22 mouse cellular contexts compared by ENCODE assay signal in the genomic region with DNA sequence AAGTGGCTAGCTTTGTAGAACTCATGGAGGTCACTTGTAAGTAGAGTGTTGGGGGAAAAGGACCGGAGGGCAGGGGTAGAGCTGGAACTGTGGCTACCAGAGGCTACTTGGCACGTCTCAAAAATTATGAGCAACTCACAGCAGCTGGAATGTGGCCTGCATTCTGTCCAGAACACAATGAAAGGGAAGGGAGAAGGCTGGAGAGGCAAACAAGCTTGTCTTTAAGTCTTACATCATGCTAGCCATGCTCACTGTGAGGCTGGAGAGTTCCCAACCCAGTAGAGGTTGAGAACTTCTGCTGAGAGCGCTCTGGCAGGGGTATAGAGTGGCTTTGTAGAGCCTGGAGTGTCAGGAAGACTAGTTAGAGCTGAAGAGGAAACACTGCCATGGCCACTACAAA. TPM values are rescaled to one million over a fixed set of nuclear protein-coding genes. Genes with fewer than 3 reads are reported as not detected.
DNase-seq lines count a peak whose midpoint lies in the region; ATAC-seq lines count a peak whose summit lies in the region.
"Had no signal": no experiment of that assay in that cellular context is flagged by ENCODE, and none has a peak within 500 bp of the region (broad histone marks: within the 10 kb centered on the region; RNA-seq: fewer than 3 reads in every experiment).

No protein-coding gene starts in this region.

- ATAC-seq in heart, embryonic 11.5 days (replicated peaks; ENCODE audit: insufficient number of reproducible peaks, low FRiP score, low TSS enrichment): no peak
- no peak for ATAC-seq in lung, embryonic 16.5 days (ENCODE audit: low read depth)
- ATAC-seq: activated CD4-positive, CD25-positive, alpha-beta regulatory T cell, adult 4 months; CD4-positive, CD25-positive, alpha-beta regulatory T cell, adult 4 months; intestine, embryonic 15.5 days; Patski had no signal

- no peak overlapping the region for H3K4me3 ChIP-seq in heart, embryonic 11.5 days (ENCODE audit: low read depth, low read length)
- no peak overlapping the region for H3K4me3 ChIP-seq in lung, embryonic 16.5 days (ENCODE audit: low read length)
- H3K4me3 ChIP-seq: embryonic facial prominence, embryonic 10.5 days; heart, embryonic 15.5 days; hindbrain, embryonic 12.5 days; intestine, embryonic 15.5 days had no signal

- H3K27ac ChIP-seq in heart, embryonic 11.5 days (ENCODE audit: low read depth, low read length): no peak overlapping the region
- peak overlapping the region; percentile 64 for H3K27ac ChIP-seq in lung, embryonic 16.5 days (ENCODE audit: low read length)
- H3K27ac ChIP-seq: embryonic facial prominence, embryonic 10.5 days; hindbrain, embryonic 12.5 days; intestine, embryonic 15.5 days had no signal

- H3K4me1 ChIP-seq in heart, embryonic 11.5 days (ENCODE audit: control insufficient read depth, insufficient read depth, low read length): no peaks in the 10 kb centered on the region
- peaks cover 10% of the 10 kb centered on the region for H3K4me1 ChIP-seq in lung, embryonic 16.5 days (replicated peaks; ENCODE audit: control insufficient read depth, insufficient read depth, low read length)
- H3K4me1 ChIP-seq: hindbrain, embryonic 12.5 days; intestine, embryonic 15.5 days had no signal

- H3K27me3 ChIP-seq in heart, embryonic 11.5 days (ENCODE audit: control insufficient read depth, insufficient read depth, low read length): no peaks in the 10 kb centered on the region
- H3K27me3 ChIP-seq in lung, embryonic 16.5 days (ENCODE audit: control insufficient read depth, insufficient read depth, low read depth, low read length): no peaks in the 10 kb centered on the region
- H3K27me3 ChIP-seq: heart, embryonic 15.5 days; hindbrain, embryonic 12.5 days; intestine, embryonic 15.5 days; Patski had no signal

- H3K9ac ChIP-seq in heart, embryonic 11.5 days (ENCODE audit: low read depth, low read length): no peak overlapping the region
- no peak overlapping the region for H3K9ac ChIP-seq in lung, embryonic 16.5 days (ENCODE audit: low read length)
- H3K9ac ChIP-seq: heart, embryonic 15.5 days; hindbrain, embryonic 12.5 days; intestine, embryonic 15.5 days had no signal

- DNase-seq in heart, adult 18-20 months: peak; percentile 28 to 39
- no peak for DNase-seq in lung, postnatal 4 days
- DNase-seq in 3T3-L1 (ENCODE audit: low read depth, low spot score) (peak; percentile 52), adipocyte (ENCODE audit: low spot score) (peak; percentile 91)
- DNase-seq in natural killer cell, adult 2 months (ENCODE audit: low spot score in 2 of 2): no peak
- DNase-seq: adrenal gland, adult 2 months; adrenal gland, postnatal 25 days; B cell, adult 2 months; cerebellum, adult 2 months; cerebellum, postnatal 10 days; heart, postnatal 36 days; kidney, adult 18-20 months had no signal

- H3K4me2 ChIP-seq in heart, embryonic 11.5 days: no peak overlapping the region
- no peak overlapping the region for H3K4me2 ChIP-seq in lung, embryonic 16.5 days (ENCODE audit: low read depth, low read length)
- H3K4me2 ChIP-seq: heart, embryonic 15.5 days; hindbrain, embryonic 12.5 days; intestine, embryonic 15.5 days had no signal

- no peaks in the 10 kb centered on the region for H3K36me3 ChIP-seq in heart, embryonic 11.5 days (ENCODE audit: control insufficient read depth, insufficient read depth, low read length)
- H3K36me3 ChIP-seq in lung, embryonic 16.5 days (ENCODE audit: control insufficient read depth, insufficient read depth, low read length): no peaks in the 10 kb centered on the region
- H3K36me3 ChIP-seq: embryonic facial prominence, embryonic 10.5 days; G1E; heart, embryonic 15.5 days; hindbrain, embryonic 12.5 days; intestine, embryonic 15.5 days had no signal

- 80% methylated on average over 3 of the region's 3 CpGs for WGBS in heart, embryonic 11.5 days (ENCODE audit: insufficient replicate concordance)
- WGBS in lung, embryonic 16.5 days: 71% methylated on average over 3 of the region's 3 CpGs

- no peaks in the 10 kb centered on the region for H3K9me3 ChIP-seq in heart, embryonic 11.5 days (replicated peaks; ENCODE audit: control insufficient read depth, low read length)
- no peaks in the 10 kb centered on the region for H3K9me3 ChIP-seq in lung, embryonic 16.5 days (ENCODE audit: control insufficient read depth, low read length)
- H3K9me3 ChIP-seq: embryonic facial prominence, embryonic 10.5 days; G1E; heart, embryonic 15.5 days; hindbrain, embryonic 12.5 days; intestine, embryonic 15.5 days had no signal

RNA-seq across cellular contexts. Expression of a gene that starts 22.1 kb away (rescaled TPM):
- total RNA-seq in heart, adult 18-20 months (2021): 10 to 100 TPM; 12.0 to 17.3 TPM
- 27.8 TPM in 2 replicates for polyA plus RNA-seq in heart, embryonic 11.5 days (2014; fragmentation: Nextera tagmentation; extraction: Ambion mirVana)
- 29.8 and 31.3 TPM in 2 replicates for polyA plus RNA-seq in lung, embryonic 16.5 days (2015; fragmentation: Nextera tagmentation; extraction: Ambion mirVana)

RNA-seq across cellular contexts. Expression of a gene that starts 22.4 kb away (rescaled TPM):
- total RNA-seq in heart, adult 18-20 months (2021): 10 to 100 TPM; 34.0 to 37.3 TPM
- polyA plus RNA-seq in heart, embryonic 11.5 days (2014; fragmentation: Nextera tagmentation; extraction: Ambion mirVana): 8.2 and 13.2 TPM in 2 replicates
- polyA plus RNA-seq in lung, embryonic 16.5 days (2015; fragmentation: Nextera tagmentation; extraction: Ambion mirVana): 5.1 and 5.2 TPM in 2 replicates

RNA-seq across cellular contexts. Expression of a gene that starts 49.5 kb away (rescaled TPM):
- 10 to 100 TPM in 1 of 2 experiments, 1 to 10 TPM in 1; 5.3 to 12.0 TPM for total RNA-seq in heart, adult 18-20 months (2021)
- 1.4 and 1.5 TPM in 2 replicates for polyA plus RNA-seq in heart, embryonic 11.5 days (2014; fragmentation: Nextera tagmentation; extraction: Ambion mirVana)
- polyA plus RNA-seq in lung, embryonic 16.5 days (2015; fragmentation: Nextera tagmentation; extraction: Ambion mirVana): 2.8 and 3.1 TPM in 2 replicates

Comparison
In these comparisons a context has a peak if more than half of its experiments do, and no peak if none do; other contexts are left out.
1. DNase-seq: peak in heart, adult 18-20 months (2 of 2), 3T3-L1 (single experiment) and adipocyte (single experiment); none in lung, postnatal 4 days (0 of 2) and natural killer cell, adult 2 months (0 of 2).